Mouse (Mus musculus): ENCODE data around the gene Ak5.

GRCm38 (mm10) chr3:152702274-152702843, 34.2 kb upstream of the Ak5 start:
- no peak for TF ChIP-seq POLR2A (IDR thresholded peaks at IDR 0.05; ENCODE audit: borderline replicate concordance, insufficient read depth, low read length)
- TF ChIP-seq CTCF (IDR thresholded peaks at IDR 0.05; ENCODE audit: borderline replicate concordance, insufficient read depth, low read depth, low read length) = no peak
